Mouse (Mus musculus): ENCODE measurements around the gene Gm47791.

Gm47791 gene

GRCm38 (mm10) chr1:82724339-82725025 is 46.6 kb downstream of the Gm47791 start, which contains the start of gene Mff:
Gene Mff (plus strand): TSS chr1:82724890.
- DNase-seq (ENCODE audit: low spot score) = peak; percentile 95
